Mouse (Mus musculus) liver, embryonic 15.5 days (tissue): Measurements from ENCODE around the gene Tubb3. TPM values are rescaled to one million over a fixed set of nuclear protein-coding genes. Genes with fewer than 3 reads are reported as not detected.
A peak's percentile ranks its signal among the peaks of the same experiment; 100 is the strongest.
"Not testable (repeated sequence)": the region's sequence is repeated elsewhere in the genome, so short reads cannot be mapped to it uniquely, and the experiment has no call there.

ENCODE experiments used
- ATAC-seq: fragments of 200-750 bp; cut with Nextera tagmentation; 2 replicates; pipeline ENCODE4 v1.8.0; 2017; ENCODE audit warnings: moderate number of reproducible peaks, mild to moderate bottlenecking, moderate library complexity; ENCODE audit not compliant: insufficient read depth
- H3K27ac ChIP-seq: fragments of 300-500 bp; sonication (generic); replicated peaks from 2 replicates; pipeline ENCODE4 v1.5.1; 2015; ENCODE audit warnings: mild to moderate bottlenecking, inconsistent platforms
- H3K27me3 ChIP-seq: fragments of 300-500 bp; sonication (generic); 2 replicates; pipeline ENCODE4 v1.6.1; 2015; ENCODE audit warnings: mild to moderate bottlenecking, inconsistent platforms
- H3K36me3 ChIP-seq: fragments of 300-500 bp; sonication (generic); replicated peaks from 2 replicates; pipeline ENCODE4 v1.6.1; 2015; ENCODE audit warnings: moderate library complexity, mild to moderate bottlenecking, inconsistent platforms
- H3K4me1 ChIP-seq: fragments of 300-500 bp; sonication (generic); replicated peaks from 2 replicates; pipeline ENCODE4 v1.6.1; 2015; ENCODE audit warnings: inconsistent platforms
- H3K4me2 ChIP-seq: fragments of 300-500 bp; sonication (generic); 2 replicates; pipeline ENCODE4 v1.6.1; 2015; ENCODE audit warnings: moderate library complexity, mild to moderate bottlenecking, inconsistent platforms
- H3K4me3 ChIP-seq: fragments of 300-500 bp; sonication (generic); replicated peaks from 2 replicates; pipeline ENCODE4 v1.5.1; 2015; ENCODE audit warnings: mild to moderate bottlenecking, inconsistent platforms
- H3K9ac ChIP-seq: fragments of 300-500 bp; sonication (generic); 2 replicates; pipeline ENCODE4 v1.6.1; 2015; ENCODE audit warnings: moderate library complexity, mild to moderate bottlenecking, inconsistent platforms
- H3K9me3 ChIP-seq: fragments of 300-500 bp; sonication (generic); replicated peaks from 2 replicates; pipeline ENCODE4 v1.6.1; 2016; ENCODE audit warnings: inconsistent platforms
- WGBS: fragments of 180-500 bp; shearing (Covaris S2); methylation state at CpG from one replicate; pipeline ENCODE4 v1.1.7; 2015; ENCODE audit warnings: mixed read lengths; ENCODE audit not compliant: insufficient replicate concordance; 5-methylcytosine and 5-hydroxymethylcytosine counted together
- polyA plus RNA-seq: library from polyadenylated mRNA; unstranded; fragments of >200 nt; fragmentation: Nextera tagmentation; extraction: Ambion mirVana; gene quantifications from 2 replicates; pipeline ENCODE4 v1.2.1, GENCODE M21; 2015

The Tubb3 gene
- polyA plus RNA-seq, 1 experiment from 2014 or later, result 0.99 TPM

- 58% methylated on average over 7 of the region's 7 CpGs for WGBS
- H3K4me3 ChIP-seq, result peak within 1 kb of the TSS; percentile 36
- peak within 1 kb of the TSS; percentile 66 for H3K4me2 ChIP-seq
- no peaks in the 10 kb centered on the region for H3K36me3 ChIP-seq
- H3K4me1 ChIP-seq, result peaks cover 8% of the 10 kb centered on the region
- H3K27me3 ChIP-seq, result peaks cover 3% of the 10 kb centered on the region; the same call in 1 of the 2 replicates
- no peak within 1 kb of the TSS for H3K27ac ChIP-seq
- H3K9me3 ChIP-seq, result peaks cover 22% of the 10 kb centered on the region
- H3K9ac ChIP-seq, result peak within 1 kb of the TSS; percentile 18; the same call in 1 of the 2 replicates
- ATAC-seq, result no peak
Observed at GRCm38 (mm10) chr8:123423441-123423840, 12.2 kb downstream of the Tubb3 start, which contains the start of gene Def8. Def8 (plus strand) TSS chr8:123423527.

- Histone ChIP-seq H3K4me1 (peaks cover 8% of the 10 kb centered on the region), H3K27me3 (no peaks in the 10 kb centered on the region), H3K4me2 (no peak overlapping the region), H3K27ac (no peak overlapping the region), H3K36me3 (no peaks in the 10 kb centered on the region), H3K4me3 (no peak overlapping the region), H3K9me3 (peaks cover 39% of the 10 kb centered on the region), H3K9ac (no peak overlapping the region)
- 86% methylated on average over 27 of the region's 27 CpGs for WGBS
- no peak for ATAC-seq
Observed at GRCm38 (mm10) chr8:123426511-123427509, 15.6 kb downstream of the Tubb3 start.

GRCm38 (mm10) chr8:123427639-123428275 is 16.5 kb downstream of the Tubb3 start:
- peaks cover 45% of the 10 kb centered on the region for H3K9me3 ChIP-seq
- no peak for ATAC-seq
- no peak overlapping the region for H3K4me2 ChIP-seq
- no peaks in the 10 kb centered on the region for H3K36me3 ChIP-seq
- H3K27ac ChIP-seq, result no peak overlapping the region
- no peaks in the 10 kb centered on the region for H3K27me3 ChIP-seq
- H3K4me3 ChIP-seq, result no peak overlapping the region
- no peak overlapping the region for H3K9ac ChIP-seq
- no peaks in the 10 kb centered on the region for H3K4me1 ChIP-seq
- WGBS, result 84% methylated on average over 24 of the region's 24 CpGs

GRCm38 (mm10) chr8:123428343-123428893 is 17.2 kb downstream of the Tubb3 start:
- no peak for ATAC-seq
- Histone ChIP-seq H3K27ac (no peak overlapping the region), H3K27me3 (no peaks in the 10 kb centered on the region), H3K9ac (no peak overlapping the region), H3K9me3 (peaks cover 45% of the 10 kb centered on the region), H3K4me3 (no peak overlapping the region), H3K4me1 (no peaks in the 10 kb centered on the region), H3K36me3 (no peaks in the 10 kb centered on the region), H3K4me2 (no peak overlapping the region)
- 90% methylated on average over 29 of the region's 29 CpGs for WGBS

- no peak overlapping the region for H3K27ac ChIP-seq
- H3K9me3 ChIP-seq, result peaks cover 45% of the 10 kb centered on the region
- no peaks in the 10 kb centered on the region for H3K27me3 ChIP-seq
- H3K4me1 ChIP-seq, result no peaks in the 10 kb centered on the region
- H3K4me2 ChIP-seq, result no peak overlapping the region
- no peak overlapping the region for H3K4me3 ChIP-seq
- ATAC-seq, result no peak
- no peak overlapping the region for H3K9ac ChIP-seq
- no peaks in the 10 kb centered on the region for H3K36me3 ChIP-seq
- 81% methylated on average over 23 of the region's 23 CpGs for WGBS
Observed at GRCm38 (mm10) chr8:123428939-123429721, 17.9 kb downstream of the Tubb3 start.

- H3K27ac ChIP-seq, result not testable (repeated sequence)
- peaks cover 45% of the 10 kb centered on the region for H3K9me3 ChIP-seq
Observed at GRCm38 (mm10) chr8:123429722-123430013, 18.4 kb downstream of the Tubb3 start.

GRCm38 (mm10) chr8:123430936-123431335 is 19.7 kb downstream of the Tubb3 start:
- not testable (repeated sequence) for H3K27me3 ChIP-seq, H3K4me1 ChIP-seq, ATAC-seq, H3K36me3 ChIP-seq, H3K4me3 ChIP-seq, H3K4me2 ChIP-seq, H3K9ac ChIP-seq, H3K27ac ChIP-seq
- H3K9me3 ChIP-seq, result peaks cover 45% of the 10 kb centered on the region
- WGBS, result 69% methylated on average over 8 of the region's 8 CpGs

More at GRCm38 (mm10) chr8:123429722-123430013, 18.4 kb downstream of the Tubb3 start:
- not testable (repeated sequence) for H3K36me3 ChIP-seq, H3K27me3 ChIP-seq, H3K4me2 ChIP-seq, H3K4me1 ChIP-seq, H3K4me3 ChIP-seq, ATAC-seq, H3K9ac ChIP-seq
- WGBS, result 80% methylated on average over 15 of the region's 15 CpGs

GRCm38 (mm10) chr8:123431616-123432365 is 20.6 kb downstream of the Tubb3 start:
- Histone ChIP-seq H3K4me1 (no peaks in the 10 kb centered on the region), H3K9me3 (peaks cover 40% of the 10 kb centered on the region), H3K36me3 (no peaks in the 10 kb centered on the region), H3K9ac (no peak overlapping the region), H3K4me3 (no peak overlapping the region), H3K4me2 (no peak overlapping the region), H3K27ac (no peak overlapping the region), H3K27me3 (no peaks in the 10 kb centered on the region)
- WGBS, result 86% methylated on average over 25 of the region's 25 CpGs
- no peak for ATAC-seq

GRCm38 (mm10) chr8:123432381-123432780 is 21.2 kb downstream of the Tubb3 start:
- H3K27ac ChIP-seq, result no peak overlapping the region
- peaks cover 35% of the 10 kb centered on the region for H3K9me3 ChIP-seq
- no peaks in the 10 kb centered on the region for H3K36me3 ChIP-seq
- H3K4me3 ChIP-seq, result no peak overlapping the region
- H3K27me3 ChIP-seq, result no peaks in the 10 kb centered on the region
- no peak overlapping the region for H3K4me2 ChIP-seq
- no peak for ATAC-seq
- 85% methylated on average over 16 of the region's 16 CpGs for WGBS
- no peak overlapping the region for H3K9ac ChIP-seq
- H3K4me1 ChIP-seq, result no peaks in the 10 kb centered on the region

GRCm38 (mm10) chr8:123433241-123433974 is 22.2 kb downstream of the Tubb3 start:
- not testable (repeated sequence) for H3K36me3 ChIP-seq, H3K27ac ChIP-seq, H3K4me3 ChIP-seq, ATAC-seq, H3K9ac ChIP-seq, H3K27me3 ChIP-seq, H3K4me2 ChIP-seq, H3K4me1 ChIP-seq
- peaks cover 24% of the 10 kb centered on the region for H3K9me3 ChIP-seq
- WGBS, result 90% methylated on average over 47 of the region's 47 CpGs
